Mouse (Mus musculus): ENCODE data around the gene Rgs7. TPM values are rescaled to one million over a fixed set of nuclear protein-coding genes. Genes with fewer than 3 reads are reported as not detected.

Gene Rgs7
- polyA plus RNA-seq, 1 experiment from 2014 or later, result 1.8 TPM

- Histone ChIP-seq H3K9me3 (replicated peaks) (no peaks in the 10 kb centered on the region), H3K27ac (replicated peaks) (no peak overlapping the region), H3K4me3 (no peak overlapping the region), H3K36me3 (no peaks in the 10 kb centered on the region), H3K4me1 (no peaks in the 10 kb centered on the region), H3K27me3 (ENCODE audit: low read depth, poor library complexity, severe bottlenecking) (no peaks in the 10 kb centered on the region)
- WGBS, result 75% methylated on average over 4 of the region's 4 CpGs
- no peak for DNase-seq (ENCODE audit: low spot score)
Observed at GRCm38 (mm10) chr1:175079819-175080608, 412.3 kb downstream of the Rgs7 start.

- Histone ChIP-seq H3K36me3 (no peaks in the 10 kb centered on the region), H3K4me3 (no peak overlapping the region), H3K4me1 (no peaks in the 10 kb centered on the region), H3K9me3 (replicated peaks) (no peaks in the 10 kb centered on the region), H3K27me3 (ENCODE audit: low read depth, poor library complexity, severe bottlenecking) (no peaks in the 10 kb centered on the region), H3K27ac (replicated peaks) (no peak overlapping the region)
- no peak for DNase-seq (ENCODE audit: low spot score)
- 88% methylated on average over 1 of the region's 1 CpGs for WGBS
Observed at GRCm38 (mm10) chr1:175073500-175074232, 418.6 kb downstream of the Rgs7 start.

GRCm38 (mm10) chr1:175069758-175070290, 422.5 kb downstream of the Rgs7 start:
- Histone ChIP-seq H3K36me3 (no peaks in the 10 kb centered on the region), H3K9me3 (replicated peaks) (no peaks in the 10 kb centered on the region), H3K4me3 (no peak overlapping the region), H3K27ac (replicated peaks) (no peak overlapping the region), H3K4me1 (no peaks in the 10 kb centered on the region), H3K27me3 (ENCODE audit: low read depth, poor library complexity, severe bottlenecking) (no peaks in the 10 kb centered on the region)
- 78% methylated on average over 4 of the region's 4 CpGs for WGBS
- DNase-seq (ENCODE audit: low spot score), result no peak

- H3K9me3 ChIP-seq (replicated peaks), result no peaks in the 10 kb centered on the region
- no peaks in the 10 kb centered on the region for H3K36me3 ChIP-seq
- H3K4me1 ChIP-seq, result no peaks in the 10 kb centered on the region
- H3K27ac ChIP-seq (replicated peaks), result no peak overlapping the region
- DNase-seq (ENCODE audit: low spot score), result no peak
- no peak overlapping the region for H3K4me3 ChIP-seq
- 89% methylated on average over 6 of the region's 6 CpGs for WGBS
- H3K27me3 ChIP-seq (ENCODE audit: low read depth, poor library complexity, severe bottlenecking), result no peaks in the 10 kb centered on the region
Observed at GRCm38 (mm10) chr1:175049121-175049520, 443.2 kb downstream of the Rgs7 start.

GRCm38 (mm10) chr1:175041167-175041817, 451.0 kb downstream of the Rgs7 start:
- Histone ChIP-seq H3K27ac (replicated peaks) (no peak overlapping the region), H3K4me1 (peaks cover 8% of the 10 kb centered on the region), H3K27me3 (ENCODE audit: low read depth, poor library complexity, severe bottlenecking) (no peaks in the 10 kb centered on the region), H3K9me3 (replicated peaks) (no peaks in the 10 kb centered on the region), H3K36me3 (no peaks in the 10 kb centered on the region), H3K4me3 (no peak overlapping the region)
- DNase-seq (ENCODE audit: low spot score), result peak; percentile 29
- 81% methylated on average over 4 of the region's 4 CpGs for WGBS

GRCm38 (mm10) chr1:175040038-175040437, 452.3 kb downstream of the Rgs7 start:
- DNase-seq (ENCODE audit: low spot score), result no peak
- H3K9me3 ChIP-seq (replicated peaks), result no peaks in the 10 kb centered on the region
- peak overlapping the region; percentile 79 for H3K27ac ChIP-seq (replicated peaks)
- peaks cover 8% of the 10 kb centered on the region for H3K4me1 ChIP-seq
- H3K27me3 ChIP-seq (ENCODE audit: low read depth, poor library complexity, severe bottlenecking), result no peaks in the 10 kb centered on the region
- no peaks in the 10 kb centered on the region for H3K36me3 ChIP-seq
- 94% methylated on average over 4 of the region's 4 CpGs for WGBS
- no peak overlapping the region for H3K4me3 ChIP-seq

GRCm38 (mm10) chr1:175039567-175039966, 452.7 kb downstream of the Rgs7 start:
- DNase-seq (ENCODE audit: low spot score), result peak; percentile 44
- 23% methylated on average over 6 of the region's 6 CpGs for WGBS
- Histone ChIP-seq H3K27me3 (ENCODE audit: low read depth, poor library complexity, severe bottlenecking) (no peaks in the 10 kb centered on the region), H3K4me3 (no peak overlapping the region), H3K27ac (replicated peaks) (peak overlapping the region; percentile 79), H3K36me3 (no peaks in the 10 kb centered on the region), H3K4me1 (peaks cover 8% of the 10 kb centered on the region), H3K9me3 (replicated peaks) (no peaks in the 10 kb centered on the region)

GRCm38 (mm10) chr1:175035461-175035860, 456.8 kb downstream of the Rgs7 start:
- 80% methylated on average over 5 of the region's 5 CpGs for WGBS
- Histone ChIP-seq H3K36me3 (no peaks in the 10 kb centered on the region), H3K9me3 (replicated peaks) (no peaks in the 10 kb centered on the region), H3K4me1 (peaks cover 8% of the 10 kb centered on the region), H3K27me3 (ENCODE audit: low read depth, poor library complexity, severe bottlenecking) (no peaks in the 10 kb centered on the region), H3K27ac (replicated peaks) (no peak overlapping the region), H3K4me3 (no peak overlapping the region)
- no peak for DNase-seq (ENCODE audit: low spot score)

- WGBS, result 69% methylated on average over 6 of the region's 6 CpGs
- no peaks in the 10 kb centered on the region for H3K36me3 ChIP-seq
- H3K9me3 ChIP-seq (replicated peaks), result no peaks in the 10 kb centered on the region
- H3K4me1 ChIP-seq, result peaks cover 9% of the 10 kb centered on the region
- no peak for DNase-seq (ENCODE audit: low spot score)
- H3K27me3 ChIP-seq (ENCODE audit: low read depth, poor library complexity, severe bottlenecking), result no peaks in the 10 kb centered on the region
- no peak overlapping the region for H3K4me3 ChIP-seq
- H3K27ac ChIP-seq (replicated peaks), result no peak overlapping the region
Observed at GRCm38 (mm10) chr1:175032015-175032414, 460.3 kb downstream of the Rgs7 start.

- WGBS, result 20% methylated on average over 9 of the region's 9 CpGs
- DNase-seq (ENCODE audit: low spot score), result peak; percentile 19
- peaks cover 9% of the 10 kb centered on the region for H3K4me1 ChIP-seq
- H3K36me3 ChIP-seq, result no peaks in the 10 kb centered on the region
- H3K4me3 ChIP-seq, result no peak overlapping the region
- H3K27me3 ChIP-seq (ENCODE audit: low read depth, poor library complexity, severe bottlenecking), result no peaks in the 10 kb centered on the region
- H3K9me3 ChIP-seq (replicated peaks), result no peaks in the 10 kb centered on the region
- peak overlapping the region; percentile 34; the same call in 1 of the 2 replicates for H3K27ac ChIP-seq (replicated peaks)
Observed at GRCm38 (mm10) chr1:175028716-175029204, 463.5 kb downstream of the Rgs7 start.

GRCm38 (mm10) chr1:175028267-175028666, 464.0 kb downstream of the Rgs7 start:
- 25% methylated on average over 4 of the region's 4 CpGs for WGBS
- Histone ChIP-seq H3K4me1 (peaks cover 9% of the 10 kb centered on the region), H3K36me3 (no peaks in the 10 kb centered on the region), H3K27me3 (ENCODE audit: low read depth, poor library complexity, severe bottlenecking) (no peaks in the 10 kb centered on the region), H3K4me3 (no peak overlapping the region), H3K9me3 (replicated peaks) (no peaks in the 10 kb centered on the region), H3K27ac (replicated peaks) (peak overlapping the region; percentile 34; the same call in 1 of the 2 replicates)
- DNase-seq (ENCODE audit: low spot score), result no peak

GRCm38 (mm10) chr1:175025781-175026309, 466.5 kb downstream of the Rgs7 start:
- Histone ChIP-seq H3K4me3 (no peak overlapping the region), H3K36me3 (no peaks in the 10 kb centered on the region), H3K27ac (replicated peaks) (no peak overlapping the region), H3K9me3 (replicated peaks) (no peaks in the 10 kb centered on the region), H3K4me1 (peaks cover 9% of the 10 kb centered on the region), H3K27me3 (ENCODE audit: low read depth, poor library complexity, severe bottlenecking) (no peaks in the 10 kb centered on the region)
- WGBS, result 82% methylated on average over 7 of the region's 7 CpGs
- DNase-seq (ENCODE audit: low spot score), result no peak

Data from midbrain, embryonic 10.5 days (tissue).